Mouse (Mus musculus): ENCODE measurements around the gene Xiap. TPM values are rescaled to one million over a fixed set of nuclear protein-coding genes. Genes with fewer than 3 reads are reported as not detected.

Xiap gene
- polyA plus RNA-seq, 1 experiment from 2014 or later = 14.2 TPM

GRCm38 (mm10) chrX:42057873-42058272, 1.6 kb upstream of the Xiap start:
- ATAC-seq = no peak
- 65% methylated on average over 4 of the region's 4 CpGs for WGBS
- H3K4me2 ChIP-seq (replicated peaks; ENCODE audit: low read depth) = no peak overlapping the region
- H3K9me3 ChIP-seq (ENCODE audit: control insufficient read depth) = no peaks in the 10 kb centered on the region
- no peak overlapping the region for H3K9ac ChIP-seq (ENCODE audit: low read depth, low read length)
- H3K36me3 ChIP-seq (ENCODE audit: control insufficient read depth, insufficient read depth) = no peaks in the 10 kb centered on the region
- H3K27me3 ChIP-seq (replicated peaks; ENCODE audit: control insufficient read depth, insufficient read depth, low read length) = no peaks in the 10 kb centered on the region
- no peak for TF ChIP-seq CTCF (IDR thresholded peaks at IDR 0.05; ENCODE audit: low read depth)
- no peak overlapping the region for H3K27ac ChIP-seq (ENCODE audit: low read depth, low read length)
- H3K4me1 ChIP-seq (replicated peaks; ENCODE audit: control insufficient read depth, insufficient read depth, low read length) = no peaks in the 10 kb centered on the region
- H3K4me3 ChIP-seq (ENCODE audit: low read depth, low read length) = no peak overlapping the region

GRCm38 (mm10) chrX:42063621-42064020, 4.1 kb downstream of the Xiap start:
- H3K4me1 ChIP-seq (replicated peaks; ENCODE audit: control insufficient read depth, insufficient read depth, low read length) = no peaks in the 10 kb centered on the region
- no peak overlapping the region for H3K4me2 ChIP-seq (replicated peaks; ENCODE audit: low read depth)
- no peaks in the 10 kb centered on the region for H3K27me3 ChIP-seq (replicated peaks; ENCODE audit: control insufficient read depth, insufficient read depth, low read length)
- ATAC-seq = no peak
- H3K4me3 ChIP-seq (ENCODE audit: low read depth, low read length) = no peak overlapping the region
- no peaks in the 10 kb centered on the region for H3K9me3 ChIP-seq (ENCODE audit: control insufficient read depth)
- H3K36me3 ChIP-seq (ENCODE audit: control insufficient read depth, insufficient read depth) = no peaks in the 10 kb centered on the region
- 53% methylated on average over 1 of the region's 1 CpGs for WGBS
- no peak for TF ChIP-seq CTCF (IDR thresholded peaks at IDR 0.05; ENCODE audit: low read depth)
- no peak overlapping the region for H3K9ac ChIP-seq (ENCODE audit: low read depth, low read length)
- H3K27ac ChIP-seq (ENCODE audit: low read depth, low read length) = 0 out of 2 replicates have a peak overlapping the region, but pooled peaks have one; percentile 21

GRCm38 (mm10) chrX:42065086-42065485, 5.6 kb downstream of the Xiap start:
- Histone ChIP-seq H3K36me3 (ENCODE audit: control insufficient read depth, insufficient read depth) (no peaks in the 10 kb centered on the region), H3K4me1 (replicated peaks; ENCODE audit: control insufficient read depth, insufficient read depth, low read length) (no peaks in the 10 kb centered on the region), H3K27me3 (replicated peaks; ENCODE audit: control insufficient read depth, insufficient read depth, low read length) (no peaks in the 10 kb centered on the region), H3K27ac (ENCODE audit: low read depth, low read length) (no peak overlapping the region), H3K9me3 (ENCODE audit: control insufficient read depth) (no peaks in the 10 kb centered on the region), H3K4me3 (ENCODE audit: low read depth, low read length) (no peak overlapping the region), H3K4me2 (replicated peaks; ENCODE audit: low read depth) (no peak overlapping the region), H3K9ac (ENCODE audit: low read depth, low read length) (no peak overlapping the region)
- TF ChIP-seq CTCF (IDR thresholded peaks at IDR 0.05; ENCODE audit: low read depth) = no peak
- no peak for ATAC-seq
- 63% methylated on average over 6 of the region's 6 CpGs for WGBS

- 81% methylated on average over 1 of the region's 1 CpGs for WGBS
- TF ChIP-seq CTCF (IDR thresholded peaks at IDR 0.05; ENCODE audit: low read depth) = no peak
- H3K36me3 ChIP-seq (ENCODE audit: control insufficient read depth, insufficient read depth) = no peaks in the 10 kb centered on the region
- H3K27ac ChIP-seq (ENCODE audit: low read depth, low read length) = no peak overlapping the region
- H3K4me2 ChIP-seq (replicated peaks; ENCODE audit: low read depth) = 0 out of 2 replicates have a peak overlapping the region, but pooled peaks have one; percentile 59
- no peaks in the 10 kb centered on the region for H3K9me3 ChIP-seq (ENCODE audit: control insufficient read depth)
- H3K27me3 ChIP-seq (replicated peaks; ENCODE audit: control insufficient read depth, insufficient read depth, low read length) = no peaks in the 10 kb centered on the region
- H3K4me1 ChIP-seq (replicated peaks; ENCODE audit: control insufficient read depth, insufficient read depth, low read length) = no peaks in the 10 kb centered on the region
- no peak for ATAC-seq
- no peak overlapping the region for H3K9ac ChIP-seq (ENCODE audit: low read depth, low read length)
- H3K4me3 ChIP-seq (ENCODE audit: low read depth, low read length) = no peak overlapping the region
Measured at GRCm38 (mm10) chrX:42066771-42067170, 7.3 kb downstream of the Xiap start.

- TF ChIP-seq CTCF (IDR thresholded peaks at IDR 0.05; ENCODE audit: low read depth) = no peak
- H3K4me2 ChIP-seq (replicated peaks; ENCODE audit: low read depth) = peak overlapping the region; percentile 59
- H3K27me3 ChIP-seq (replicated peaks; ENCODE audit: control insufficient read depth, insufficient read depth, low read length) = no peaks in the 10 kb centered on the region
- WGBS = 31% methylated on average over 24 of the region's 27 CpGs
- peak overlapping the region; percentile 42 for H3K4me3 ChIP-seq (ENCODE audit: low read depth, low read length)
- H3K36me3 ChIP-seq (ENCODE audit: control insufficient read depth, insufficient read depth) = no peaks in the 10 kb centered on the region
- peak; percentile 88 for ATAC-seq
- peak overlapping the region; percentile 94 for H3K27ac ChIP-seq (ENCODE audit: low read depth, low read length)
- H3K9me3 ChIP-seq (ENCODE audit: control insufficient read depth) = no peaks in the 10 kb centered on the region
- H3K4me1 ChIP-seq (replicated peaks; ENCODE audit: control insufficient read depth, insufficient read depth, low read length) = no peaks in the 10 kb centered on the region
- H3K9ac ChIP-seq (ENCODE audit: low read depth, low read length) = peak overlapping the region; percentile 55
Measured at GRCm38 (mm10) chrX:42067791-42068200, 8.3 kb downstream of the Xiap start.

GRCm38 (mm10) chrX:42068201-42068874, 8.9 kb downstream of the Xiap start:
- 20% methylated on average over 24 of the region's 37 CpGs for WGBS

More at GRCm38 (mm10) chrX:42068201-42068874, 8.9 kb downstream of the Xiap start:
- Histone ChIP-seq H3K4me2 (replicated peaks; ENCODE audit: low read depth) (peak overlapping the region; percentile 59), H3K4me3 (ENCODE audit: low read depth, low read length) (peak overlapping the region; percentile 42), H3K4me1 (replicated peaks; ENCODE audit: control insufficient read depth, insufficient read depth, low read length) (no peaks in the 10 kb centered on the region), H3K9me3 (ENCODE audit: control insufficient read depth) (no peaks in the 10 kb centered on the region), H3K27ac (ENCODE audit: low read depth, low read length) (peak overlapping the region; percentile 94), H3K27me3 (replicated peaks; ENCODE audit: control insufficient read depth, insufficient read depth, low read length) (no peaks in the 10 kb centered on the region), H3K36me3 (ENCODE audit: control insufficient read depth, insufficient read depth) (no peaks in the 10 kb centered on the region), H3K9ac (ENCODE audit: low read depth, low read length) (peak overlapping the region; percentile 55)
- ATAC-seq = peak; percentile 85
- TF ChIP-seq CTCF (IDR thresholded peaks at IDR 0.05; ENCODE audit: low read depth) = no peak
